In the genomic region with DNA sequence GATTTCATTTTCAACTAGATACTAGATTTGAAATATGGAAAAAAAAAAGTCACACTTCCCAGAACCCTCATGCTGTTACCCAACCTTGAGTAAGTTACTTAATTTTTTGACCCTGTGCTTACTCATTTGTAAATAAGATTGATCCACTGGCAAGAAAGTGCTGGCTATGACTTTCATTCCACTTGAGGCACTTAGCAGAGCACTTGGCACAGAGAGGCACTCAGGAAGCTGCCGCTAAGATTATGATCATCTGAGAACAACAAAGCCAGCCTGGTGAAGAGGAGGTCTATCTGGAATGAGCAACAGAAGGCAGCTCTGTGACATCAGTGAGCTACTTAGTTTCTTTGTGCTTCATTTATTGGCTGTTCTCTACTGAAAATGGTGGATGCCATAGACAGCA, we compare ENCODE assay signal across 1 mouse cellular context.
A peak's percentile ranks its signal among the peaks of the same experiment; 100 is the strongest.
TF ChIP-seq lines count a peak whose summit lies in the region.

No protein-coding gene starts in this region.

TF ChIP-seq in MEL, 35 proteins besides CTCF, POLR2A, EP300 and RAD21 (continued from another document):
- TF ChIP-seq HCFC1 (IDR thresholded peaks at IDR 0.05; ENCODE audit: low read depth, low read length) (no peak), GATA1 (IDR thresholded peaks at IDR 0.05; ENCODE audit: low read depth, low read length) (peak; percentile 44; the same call in 1 of the 2 replicates)
